Mouse (Mus musculus) forebrain, embryonic 10.5 days (tissue): ENCODE data around the gene Rfxank. TPM values are rescaled to one million over a fixed set of nuclear protein-coding genes. Genes with fewer than 3 reads are reported as not detected.

Experiments used
- DNase-seq: peaks from one replicate; pipeline ENCODE4 v3.0.0-alpha.2; 2017; ENCODE audit warnings: low spot score; ENCODE audit errors: extremely low spot score
- H3K27ac ChIP-seq: fragments of 300-500 bp; sonication (generic); 2 replicates; pipeline ENCODE4 v1.5.1; 2016; ENCODE audit warnings: mild to moderate bottlenecking
- H3K27me3 ChIP-seq: fragments of 300-500 bp; sonication (generic); 2 replicates; pipeline ENCODE4 v1.6.1; 2016; ENCODE audit warnings: mild to moderate bottlenecking; ENCODE audit not compliant: poor library complexity, severe bottlenecking
- H3K36me3 ChIP-seq: fragments of 300-500 bp; sonication (generic); replicated peaks from 2 replicates; pipeline ENCODE4 v1.6.1; 2016; ENCODE audit warnings: mild to moderate bottlenecking, moderate library complexity
- H3K4me1 ChIP-seq: fragments of 300-500 bp; sonication (generic); 2 replicates; pipeline ENCODE4 v1.6.1; 2016
- H3K4me3 ChIP-seq: fragments of 300-500 bp; sonication (generic); 2 replicates; pipeline ENCODE4 v1.5.1; 2016; ENCODE audit warnings: mild to moderate bottlenecking, moderate library complexity
- H3K9me3 ChIP-seq: fragments of 300-500 bp; sonication (generic); 2 replicates; pipeline ENCODE4 v1.6.1; 2016; ENCODE audit warnings: mild to moderate bottlenecking, moderate library complexity
- whole genome bisulfite sequencing: fragments of 180-500 bp; shearing (Covaris S2); methylation state at CpG from one replicate; pipeline ENCODE4 v1.1.7; 2016; 5-methylcytosine and 5-hydroxymethylcytosine counted together
- polyA plus RNA-seq: library from polyadenylated mRNA; unstranded; fragments of >200 nt; fragmentation: Nextera tagmentation; extraction: Ambion mirVana; gene quantifications from 2 replicates; pipeline ENCODE4 v1.2.1, GENCODE M21; 2016

The Rfxank gene
- 17.1 and 19.2 TPM in 2 replicates for polyA plus RNA-seq

DNA sequence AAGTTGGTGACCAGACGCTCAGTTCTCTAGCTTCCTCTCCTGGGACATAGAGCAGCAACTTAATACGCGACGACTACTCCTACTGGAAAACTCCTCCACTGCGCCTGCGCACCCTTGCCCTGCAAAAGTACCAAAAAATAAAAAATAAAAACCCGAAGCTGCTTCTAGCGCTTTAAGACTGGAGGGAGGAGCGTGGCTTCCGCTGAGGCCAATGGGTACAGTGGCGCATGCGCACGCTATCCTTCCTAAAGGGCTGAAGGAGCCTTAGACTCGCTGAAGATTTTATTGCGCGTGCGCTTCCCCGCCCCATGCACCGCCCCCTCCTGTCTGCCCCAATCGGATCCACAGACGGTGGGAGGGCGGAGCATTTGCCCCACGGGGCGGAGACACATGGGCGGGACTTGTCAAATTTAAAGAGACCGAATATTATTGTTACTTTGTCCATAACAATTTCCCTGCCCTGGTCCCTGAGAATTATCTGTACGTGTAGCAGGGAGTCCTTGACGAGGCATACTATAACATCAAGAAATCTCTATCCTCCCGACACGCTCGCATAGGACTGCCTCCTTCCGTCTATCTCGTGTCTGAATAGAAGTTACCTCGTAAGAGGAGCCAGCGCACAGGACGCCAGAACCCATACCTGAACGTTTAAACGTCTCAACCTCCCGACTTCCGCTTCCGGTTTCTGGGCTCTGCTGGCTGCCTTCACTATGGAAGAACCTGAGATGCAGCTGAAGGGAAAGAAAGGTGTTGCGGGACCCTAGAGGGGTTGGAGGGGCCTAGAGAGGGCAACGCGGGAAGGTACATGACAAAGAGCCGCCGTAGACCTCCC is at the start of gene Rfxank, which contains the start of the genes Borcs8 and Mef2b:
TSS of gene Rfxank (minus strand) at position 129 of the 832 bp plus-strand sequence.
TSS of gene Borcs8 (plus strand) at position 474 of the 832 bp plus-strand sequence.
TSS of gene Mef2b (plus strand) at position 686 of the 832 bp plus-strand sequence.
- Histone ChIP-seq H3K27me3 (no peaks in the 10 kb centered on the region), H3K4me1 (peaks cover 23% of the 10 kb centered on the region), H3K36me3 (peaks cover 57% of the 10 kb centered on the region), H3K9me3 (no peaks in the 10 kb centered on the region), H3K4me3 (peak within 1 kb of the TSS; percentile 77), H3K27ac (peak within 1 kb of the TSS; percentile 87)
- under 1% methylated on average over 46 of the region's 46 CpGs for WGBS
- DNase-seq: peak; percentile 98

- no peaks in the 10 kb centered on the region for H3K27me3 ChIP-seq
- peaks cover 27% of the 10 kb centered on the region for H3K4me1 ChIP-seq
- H3K9me3 ChIP-seq: no peaks in the 10 kb centered on the region
- H3K27ac ChIP-seq: no peak overlapping the region
- H3K4me3 ChIP-seq: no peak overlapping the region
- no peak for DNase-seq
- 0 out of 2 replicates have a peak, but pooled peaks cover 3% of the 10 kb centered on the region for H3K36me3 ChIP-seq
- 69% methylated on average over 7 of the region's 7 CpGs for WGBS
These were observed 49.8 kb upstream of the Rfxank start for GRCm38 (mm10) chr8:70188707-70189106.

GRCm38 (mm10) chr8:70183194-70183593 is 44.2 kb upstream of the Rfxank start:
- no peaks in the 10 kb centered on the region for H3K27me3 ChIP-seq
- no peak overlapping the region for H3K27ac ChIP-seq
- H3K9me3 ChIP-seq: no peaks in the 10 kb centered on the region
- no peak for DNase-seq
- 89% methylated on average over 4 of the region's 4 CpGs for WGBS
- peaks cover 52% of the 10 kb centered on the region for H3K36me3 ChIP-seq
- peaks cover 4% of the 10 kb centered on the region; the same call in 1 of the 2 replicates for H3K4me1 ChIP-seq
- H3K4me3 ChIP-seq: no peak overlapping the region

GRCm38 (mm10) chr8:70181903-70182252 is 42.9 kb upstream of the Rfxank start:
- peaks cover 4% of the 10 kb centered on the region; the same call in 1 of the 2 replicates for H3K4me1 ChIP-seq
- 68% methylated on average over 2 of the region's 2 CpGs for WGBS
- H3K36me3 ChIP-seq: peaks cover 64% of the 10 kb centered on the region
- no peak for DNase-seq
- no peaks in the 10 kb centered on the region for H3K27me3 ChIP-seq
- H3K27ac ChIP-seq: no peak overlapping the region
- H3K4me3 ChIP-seq: no peak overlapping the region
- H3K9me3 ChIP-seq: no peaks in the 10 kb centered on the region

DNA sequence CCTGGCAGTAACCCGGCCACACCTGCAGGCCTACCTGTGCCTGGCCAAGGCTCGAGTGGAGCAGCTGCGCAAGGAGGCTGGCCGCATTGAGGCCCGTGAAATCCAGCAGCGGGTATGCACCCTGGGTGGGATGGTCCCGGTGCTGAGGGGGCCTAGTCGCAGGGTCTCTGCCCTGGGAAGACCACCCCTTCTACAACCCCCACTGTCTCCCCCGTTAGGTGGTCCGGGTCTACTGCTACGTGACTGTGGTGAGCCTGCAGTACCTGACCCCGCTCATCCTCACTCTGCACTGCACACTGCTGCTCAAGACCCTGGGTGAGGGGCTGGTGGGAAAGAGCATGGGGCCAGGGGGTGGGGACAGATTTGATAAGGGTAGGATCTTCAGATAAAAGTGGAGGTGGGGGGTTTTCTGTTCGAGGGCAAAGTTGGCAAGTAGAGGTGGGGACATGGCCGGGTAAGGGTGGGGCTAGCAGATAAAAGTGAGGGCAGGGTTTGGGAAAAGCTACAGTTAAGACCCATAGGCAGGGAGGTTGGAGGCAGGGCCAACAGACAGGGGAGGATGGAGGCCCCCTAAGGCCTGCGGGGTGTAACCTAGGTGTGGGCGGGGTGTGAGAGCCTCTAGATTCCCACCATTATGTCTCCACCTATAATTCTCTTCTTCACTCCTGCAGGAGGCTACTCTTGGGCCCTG is 42.4 kb upstream of the Rfxank start:
- 84% methylated on average over 16 of the region's 16 CpGs for WGBS

GRCm38 (mm10) chr8:70179082-70179481 is 40.1 kb upstream of the Rfxank start:
- Histone ChIP-seq H3K4me3 (no peak overlapping the region), H3K36me3 (peaks cover 83% of the 10 kb centered on the region), H3K27ac (no peak overlapping the region), H3K4me1 (peaks cover 10% of the 10 kb centered on the region), H3K9me3 (no peaks in the 10 kb centered on the region), H3K27me3 (no peaks in the 10 kb centered on the region)
- no peak for DNase-seq
- WGBS: 95% methylated on average over 4 of the region's 4 CpGs

More for the DNA sequence above, 42.4 kb upstream of the Rfxank start:
- H3K27me3 ChIP-seq: no peaks in the 10 kb centered on the region
- H3K36me3 ChIP-seq: peaks cover 70% of the 10 kb centered on the region
- H3K4me3 ChIP-seq: no peak overlapping the region
- peaks cover 4% of the 10 kb centered on the region; the same call in 1 of the 2 replicates for H3K4me1 ChIP-seq
- H3K9me3 ChIP-seq: no peaks in the 10 kb centered on the region
- 0 out of 2 replicates have a peak overlapping the region, but pooled peaks have one; percentile 20 for H3K27ac ChIP-seq
- DNase-seq: no peak

DNA sequence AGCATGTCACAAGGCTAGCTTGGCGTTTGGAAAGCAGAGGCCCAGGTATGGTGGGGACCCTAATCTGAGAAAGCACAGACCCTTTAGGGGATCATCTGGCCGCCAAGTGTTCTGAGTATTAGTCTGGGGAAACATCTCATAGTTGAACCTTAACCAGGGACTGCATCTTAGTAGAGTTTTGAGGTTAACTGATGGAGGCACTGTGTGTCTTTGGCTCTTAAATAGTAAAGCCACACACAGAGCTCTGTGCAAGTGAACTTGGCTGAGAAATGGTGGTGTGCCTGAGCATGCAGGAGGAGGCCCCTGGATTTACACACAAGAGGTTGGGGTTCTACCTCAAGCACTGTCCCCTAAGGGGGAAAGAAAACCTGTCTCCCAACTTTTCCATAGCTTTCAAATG is 39.3 kb upstream of the Rfxank start:
- Histone ChIP-seq H3K9me3 (no peaks in the 10 kb centered on the region), H3K27ac (no peak overlapping the region), H3K36me3 (peaks cover 78% of the 10 kb centered on the region), H3K27me3 (no peaks in the 10 kb centered on the region), H3K4me1 (peaks cover 17% of the 10 kb centered on the region), H3K4me3 (no peak overlapping the region)
- WGBS: 97% methylated on average over 2 of the region's 2 CpGs
- DNase-seq: no peak

DNA sequence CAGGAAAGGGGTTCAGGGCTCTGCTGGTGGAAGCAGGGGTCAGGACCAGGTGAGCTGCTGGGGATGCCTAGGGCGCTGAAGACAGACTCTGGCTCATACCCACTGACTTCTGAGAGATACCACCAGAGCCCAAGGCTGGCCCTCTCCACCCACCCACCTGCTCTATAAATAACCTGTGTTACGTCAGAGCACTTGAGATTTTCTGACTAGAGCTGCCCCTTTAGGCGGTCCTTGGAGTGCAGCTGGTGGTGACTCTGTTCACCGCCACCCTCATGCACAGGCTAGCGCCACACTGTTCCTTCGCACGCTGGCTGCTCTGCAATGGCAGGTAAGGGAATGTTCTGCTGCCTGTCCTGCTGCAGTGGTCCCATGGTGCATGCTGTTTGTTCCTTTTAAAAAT is 35.1 kb upstream of the Rfxank start:
- WGBS: 93% methylated on average over 7 of the region's 7 CpGs
- Histone ChIP-seq H3K36me3 (peaks cover 43% of the 10 kb centered on the region), H3K4me3 (no peak overlapping the region), H3K9me3 (no peaks in the 10 kb centered on the region), H3K27me3 (no peaks in the 10 kb centered on the region), H3K27ac (no peak overlapping the region), H3K4me1 (peaks cover 29% of the 10 kb centered on the region)
- no peak for DNase-seq

DNA sequence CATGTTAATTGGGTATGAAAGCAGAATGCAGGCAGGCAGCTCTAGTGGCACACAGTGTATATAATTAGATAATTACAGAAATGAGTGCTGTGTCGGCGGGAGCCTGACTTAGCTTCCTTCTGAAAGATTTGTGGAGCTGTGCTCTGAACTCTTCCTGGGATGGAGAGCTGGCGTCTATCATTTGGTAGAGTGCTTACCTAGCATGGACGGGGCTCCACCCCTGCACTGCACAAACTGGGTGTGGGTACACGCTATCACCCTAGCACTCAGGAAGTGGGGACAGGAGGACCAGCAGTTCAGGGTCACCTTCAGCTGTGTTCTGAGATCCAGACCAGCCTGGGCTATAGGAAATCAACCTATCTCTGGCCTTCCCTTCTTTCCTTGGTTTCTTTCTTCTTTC is 34.4 kb upstream of the Rfxank start:
- no peak overlapping the region for H3K27ac ChIP-seq
- peaks cover 29% of the 10 kb centered on the region for H3K4me1 ChIP-seq
- peaks cover 35% of the 10 kb centered on the region for H3K36me3 ChIP-seq
- no peaks in the 10 kb centered on the region for H3K9me3 ChIP-seq
- 89% methylated on average over 5 of the region's 5 CpGs for WGBS
- H3K4me3 ChIP-seq: peak overlapping the region; percentile 65; the same call in 1 of the 2 replicates
- H3K27me3 ChIP-seq: no peaks in the 10 kb centered on the region
- DNase-seq: no peak

GRCm38 (mm10) chr8:70172043-70172681 is 33.2 kb upstream of the Rfxank start, which contains the start of gene Tmem161a:
Gene Tmem161a (plus strand): TSS chr8:70172356.
- peaks cover 4% of the 10 kb centered on the region; the same call in 1 of the 2 replicates for H3K27me3 ChIP-seq
- H3K36me3 ChIP-seq: peaks cover 25% of the 10 kb centered on the region
- peaks cover 30% of the 10 kb centered on the region for H3K4me1 ChIP-seq
- DNase-seq: peak; percentile 89
- H3K9me3 ChIP-seq: no peaks in the 10 kb centered on the region
- H3K4me3 ChIP-seq: peak within 1 kb of the TSS; percentile 65
- 3% methylated on average over 27 of the region's 27 CpGs for WGBS
- peak within 1 kb of the TSS; percentile 85 for H3K27ac ChIP-seq

- Histone ChIP-seq H3K27me3 (peaks cover 13% of the 10 kb centered on the region), H3K27ac (no peak overlapping the region), H3K36me3 (peaks cover 15% of the 10 kb centered on the region), H3K4me1 (peaks cover 39% of the 10 kb centered on the region), H3K4me3 (peak overlapping the region; percentile 65; the same call in 1 of the 2 replicates), H3K9me3 (no peaks in the 10 kb centered on the region)
- no peak for DNase-seq
- WGBS: 93% methylated on average over 7 of the region's 7 CpGs
These were observed 32.3 kb upstream of the Rfxank start for GRCm38 (mm10) chr8:70171240-70171639.

- peaks cover 18% of the 10 kb centered on the region for H3K27me3 ChIP-seq
- H3K4me3 ChIP-seq: no peak overlapping the region
- no peaks in the 10 kb centered on the region for H3K9me3 ChIP-seq
These were observed 31.8 kb upstream of the Rfxank start for GRCm38 (mm10) chr8:70170748-70171147.

More at GRCm38 (mm10) chr8:70170748-70171147, 31.8 kb upstream of the Rfxank start:
- WGBS: 85% methylated on average over 3 of the region's 3 CpGs
- peaks cover 44% of the 10 kb centered on the region for H3K4me1 ChIP-seq
- H3K36me3 ChIP-seq: peaks cover 13% of the 10 kb centered on the region
- DNase-seq: no peak
- H3K27ac ChIP-seq: no peak overlapping the region
